Mouse (Mus musculus) c-Kit-negative CD71-positive TER-119-positive erythroid progenitor cells, embryonic 14.5 days (primary cell): ENCODE results near the gene Fbxo42.

Experiments
- DNase-seq: peaks from one replicate; pipeline ENCODE4 v3.0.0-alpha.2; 2013; ENCODE audit warnings: low read depth, low spot score

Gene Fbxo42

GRCm38 (mm10) chr4:141214337-141214851 lies 66.7 kb downstream of the Fbxo42 start:
- peak; percentile 42 for DNase-seq

DNA sequence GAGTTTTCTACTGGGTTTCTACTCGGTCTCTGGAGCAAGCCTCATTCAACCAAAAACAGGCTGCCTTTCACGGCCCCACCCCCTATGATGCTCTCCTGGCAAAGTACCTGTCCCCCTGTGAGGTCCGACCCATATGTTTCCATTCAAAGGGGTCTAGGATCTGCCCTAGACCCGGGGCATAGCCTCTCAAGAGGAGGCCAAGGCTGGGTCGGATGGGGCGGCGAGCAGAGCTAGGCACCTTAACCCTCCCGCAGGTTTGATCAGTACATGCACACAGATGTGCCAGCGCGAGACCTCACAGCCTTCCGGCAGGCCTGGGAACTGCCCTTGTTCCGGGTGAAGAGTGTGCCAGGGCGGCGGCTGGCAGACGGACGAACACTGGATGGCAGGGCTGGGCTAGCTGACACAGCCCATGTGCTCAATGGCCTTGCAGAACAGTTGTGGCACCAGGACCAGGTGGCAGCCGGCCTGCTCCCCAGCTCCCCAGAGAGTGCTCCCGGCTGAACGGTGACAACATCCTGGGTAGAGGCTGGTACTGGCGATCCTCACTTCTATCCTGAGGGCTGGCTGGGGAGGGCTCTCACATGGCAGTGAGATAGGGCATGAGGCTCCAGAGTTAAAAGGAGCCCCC lies 72.0 kb downstream of the Fbxo42 start:
- no peak for DNase-seq

- DNase-seq: no peak
Measured at GRCm38 (mm10) chr4:141221848-141222247, 74.1 kb downstream of the Fbxo42 start.

DNA sequence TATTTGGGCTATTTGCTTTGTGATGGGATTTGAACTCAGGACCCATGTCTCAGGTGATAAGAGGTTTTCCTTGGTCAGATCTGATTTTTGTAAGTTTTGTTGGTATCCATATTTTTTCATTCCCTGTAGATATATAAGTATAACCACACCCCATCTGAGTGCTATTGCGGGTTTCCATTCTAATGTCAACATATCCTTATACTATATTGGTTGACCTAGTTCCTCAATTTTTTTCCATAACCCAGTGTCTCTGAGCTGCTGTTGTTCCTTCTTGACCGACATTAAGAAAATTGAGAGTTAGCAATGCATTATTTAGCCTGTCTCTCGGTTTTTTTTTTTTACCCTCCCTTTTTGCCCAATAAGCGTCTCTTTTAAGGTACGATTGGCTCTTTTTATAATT lies 75.0 kb downstream of the Fbxo42 start:
- DNase-seq: no peak

DNA sequence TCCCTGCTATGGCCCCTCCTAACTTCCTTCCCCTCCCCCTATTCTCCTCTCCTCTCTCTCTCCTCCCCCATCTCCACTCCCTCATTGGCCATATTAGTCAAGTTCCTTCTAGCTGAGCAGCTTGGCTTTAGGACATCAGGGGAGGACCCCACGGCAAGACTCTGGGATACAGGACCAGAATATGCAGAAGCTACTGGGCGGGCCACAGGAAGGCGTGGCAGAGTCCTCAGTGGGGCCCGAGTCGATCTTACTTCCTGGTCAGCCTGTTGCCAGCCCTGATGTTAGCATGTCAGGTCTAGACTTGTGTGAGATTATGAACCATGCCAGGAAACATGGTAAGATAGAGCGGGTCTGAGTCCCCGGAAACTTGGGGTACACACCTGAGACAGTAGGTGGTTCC lies 81.0 kb downstream of the Fbxo42 start:
- DNase-seq: no peak

DNA sequence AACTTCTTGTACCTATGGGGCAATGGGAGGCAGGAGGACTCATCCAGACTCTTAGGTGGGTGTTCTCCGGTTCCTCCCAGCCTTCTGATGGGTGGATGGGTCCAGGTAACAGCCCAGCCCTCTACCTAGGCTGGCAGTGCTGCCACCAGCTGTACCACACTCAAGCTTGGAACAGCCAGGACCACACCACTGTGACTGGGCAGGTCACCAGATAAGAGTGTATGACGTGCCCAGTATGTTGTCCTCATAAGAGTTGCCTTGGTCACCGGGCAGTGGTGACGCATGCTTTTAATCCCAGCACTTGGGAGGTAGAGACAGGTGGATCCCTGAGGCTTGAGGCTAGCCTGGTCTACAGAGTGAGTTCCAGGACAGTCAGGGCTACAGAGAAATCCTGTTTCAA lies 85.5 kb downstream of the Fbxo42 start:
- DNase-seq: no peak

DNA sequence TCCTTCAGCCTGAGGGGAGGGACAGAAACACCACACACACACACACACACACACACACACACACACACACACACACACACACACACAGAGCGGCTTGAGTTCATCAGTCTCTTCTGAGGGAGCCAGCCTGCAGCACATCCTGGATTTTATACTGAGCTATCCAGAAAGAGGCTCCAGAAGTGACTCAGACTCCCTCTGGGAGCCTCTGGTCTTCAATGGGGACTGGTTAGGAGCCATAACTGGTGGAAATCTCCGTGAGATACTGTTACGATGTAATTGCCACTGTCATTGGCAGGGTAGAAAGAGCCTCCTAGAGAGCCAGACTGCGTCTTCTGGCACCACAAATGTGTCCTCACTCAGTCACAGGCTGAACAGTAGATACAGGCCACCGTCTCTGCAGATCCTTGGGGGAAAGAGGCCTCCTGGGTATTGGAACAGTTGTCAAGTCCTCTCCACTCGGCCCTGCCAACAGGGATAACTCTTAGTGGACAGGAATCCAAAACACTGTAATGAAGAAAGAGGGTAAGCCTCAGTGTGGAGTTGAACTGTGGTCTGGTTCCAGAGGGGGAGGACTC lies 87.9 kb downstream of the Fbxo42 start:
- no peak for DNase-seq

DNA sequence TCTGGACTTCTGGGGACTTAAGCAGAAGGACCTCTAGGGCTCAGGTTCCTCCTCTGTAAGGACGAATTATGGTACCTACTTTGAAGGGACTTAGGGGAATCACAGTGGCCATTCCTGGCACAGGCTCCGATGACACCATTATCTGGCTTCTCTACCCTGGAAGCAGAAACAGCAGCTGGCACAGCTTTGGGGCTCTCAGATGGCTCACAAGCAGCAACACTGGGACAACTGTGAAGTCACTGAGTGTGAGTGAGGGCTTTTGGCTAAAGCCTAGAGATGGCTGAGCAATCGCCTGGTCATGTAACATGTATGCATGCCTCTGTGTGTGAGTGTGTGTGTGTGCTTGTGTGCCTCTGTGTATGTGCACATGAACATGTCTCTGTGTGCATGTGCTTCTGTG lies 89.1 kb downstream of the Fbxo42 start:
- no peak for DNase-seq

GRCm38 (mm10) chr4:141238492-141239387 lies 91.0 kb downstream of the Fbxo42 start:
- DNase-seq: no peak

DNA sequence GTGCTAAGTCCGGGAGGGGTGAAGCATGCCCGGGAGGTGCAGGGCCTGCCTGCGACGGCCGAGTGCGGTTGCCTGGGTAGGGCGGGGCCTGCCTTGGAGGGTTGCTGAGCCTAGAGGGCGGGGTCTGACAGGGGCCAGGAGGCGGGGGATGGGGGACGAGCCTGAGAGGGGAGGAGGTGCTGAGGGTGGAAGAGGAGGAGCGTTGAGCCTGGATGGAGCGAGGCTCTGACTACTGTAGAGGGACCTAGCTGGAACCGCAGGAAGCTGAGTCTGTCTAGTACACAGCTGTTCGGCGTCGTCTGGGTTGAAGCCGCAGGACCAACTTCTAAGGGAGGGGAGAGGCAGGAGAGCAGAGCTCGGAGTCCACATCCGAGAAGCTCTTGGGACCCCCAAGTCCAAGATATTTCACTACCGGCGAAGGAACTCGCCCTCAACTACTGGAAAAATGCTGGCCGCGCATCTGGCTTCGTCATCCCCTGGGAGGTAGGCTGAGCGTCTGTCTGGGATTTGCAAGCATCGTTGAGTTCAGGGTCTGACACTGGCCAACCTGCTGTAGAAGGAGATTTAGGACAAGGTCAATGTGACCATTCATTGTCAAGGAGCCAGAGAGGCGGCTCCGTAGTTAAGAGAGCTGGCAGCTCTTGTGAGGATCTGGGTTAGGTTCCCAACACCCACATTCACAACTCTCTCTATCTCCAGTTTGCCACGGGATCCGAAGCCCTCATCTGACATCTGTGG lies 91.8 kb downstream of the Fbxo42 start, which contains the start of gene Arhgef19:
Gene Arhgef19 (plus strand): TSS at position 112 of the 738 bp plus-strand sequence.
- DNase-seq: no peak

GRCm38 (mm10) chr4:141240617-141241016 lies 92.9 kb downstream of the Fbxo42 start:
- DNase-seq: no peak

DNA sequence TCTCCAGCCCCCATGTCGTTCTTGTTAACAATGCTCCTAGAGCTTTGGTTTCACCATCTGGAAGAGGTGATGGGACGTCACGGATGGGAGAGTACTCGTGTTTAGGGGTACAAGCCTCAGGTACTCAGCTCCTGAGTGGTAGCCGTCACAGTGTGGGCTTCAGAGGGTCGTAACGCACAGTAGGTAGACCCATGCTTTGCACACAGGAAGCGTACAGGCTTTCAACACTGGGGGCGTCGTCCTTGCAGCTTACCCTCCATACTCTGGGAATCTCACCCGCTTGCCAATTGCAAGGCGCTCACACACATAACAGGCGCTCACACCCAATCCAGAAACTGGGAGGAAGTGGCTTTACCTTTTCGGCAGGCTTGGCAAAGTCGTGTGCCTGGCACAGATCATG lies 94.1 kb downstream of the Fbxo42 start:
- DNase-seq: no peak

DNA sequence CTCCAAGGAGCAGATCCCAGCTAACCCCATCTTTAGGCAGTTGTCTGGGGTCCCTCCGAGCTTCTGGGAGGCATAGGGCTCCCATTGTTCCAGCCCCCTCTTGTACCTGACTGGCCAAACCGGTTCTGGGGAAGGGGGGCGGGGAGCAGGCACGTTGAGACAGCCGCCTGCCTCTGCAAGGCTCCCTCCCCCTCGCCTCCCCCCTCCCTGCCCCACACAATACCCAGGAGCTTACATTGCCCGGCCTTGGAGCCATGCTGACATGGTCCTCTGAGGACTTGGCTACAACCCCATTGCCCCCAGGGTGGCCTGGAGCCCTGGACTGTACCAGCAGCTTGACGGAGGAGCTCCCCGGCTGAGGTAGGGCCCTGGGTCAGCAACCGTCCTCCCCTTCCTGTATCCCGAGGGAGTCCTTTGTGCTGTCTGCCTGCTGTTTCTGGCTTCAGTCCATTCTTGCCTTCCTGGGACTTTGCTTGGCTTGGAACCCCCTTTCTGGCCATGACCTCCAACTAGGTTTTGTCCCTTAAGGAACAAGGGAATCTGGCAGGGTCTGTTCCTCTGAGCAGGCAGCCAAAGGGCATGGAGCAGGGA lies 95.0 kb downstream of the Fbxo42 start:
- DNase-seq: no peak

DNA sequence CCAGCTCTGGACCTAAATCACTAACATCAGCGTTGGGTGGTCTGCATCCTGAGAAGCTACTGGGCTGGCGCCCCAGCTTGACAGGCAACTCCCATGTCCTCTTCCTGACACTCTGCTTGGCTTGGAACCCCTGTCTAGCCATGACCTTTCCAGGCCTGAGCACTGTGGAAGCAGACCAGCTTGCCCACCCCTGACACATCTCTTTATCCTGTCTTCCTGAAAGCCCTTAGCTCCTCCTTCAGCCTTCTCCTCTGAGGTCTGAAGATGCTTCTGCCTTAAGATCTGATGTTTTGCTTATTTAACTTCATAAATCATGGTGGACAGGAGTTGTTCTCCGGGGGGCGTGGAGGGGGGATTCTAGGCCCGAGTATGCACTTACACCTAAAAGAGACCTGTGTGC lies 95.9 kb downstream of the Fbxo42 start:
- DNase-seq: no peak

DNA sequence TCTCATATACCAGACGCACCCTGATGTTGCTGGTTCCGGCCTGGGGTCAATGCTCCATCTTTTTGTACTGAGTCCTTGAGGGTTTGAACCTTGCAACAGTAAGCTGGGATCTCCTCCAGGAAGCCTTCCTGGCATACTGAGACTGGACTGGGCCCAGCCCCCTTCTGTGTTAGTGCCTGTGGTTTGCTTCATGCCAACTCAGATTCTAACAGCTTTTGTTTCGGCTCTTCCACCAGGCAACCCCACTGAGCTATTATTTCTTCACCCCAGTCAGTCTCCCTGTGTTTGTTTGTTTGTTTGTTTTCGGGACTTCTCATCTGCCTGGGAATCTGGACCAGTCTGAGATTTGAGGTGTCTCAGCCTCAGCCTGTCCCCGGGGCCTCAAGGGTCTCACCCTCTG lies 96.7 kb downstream of the Fbxo42 start:
- no peak for DNase-seq

DNA sequence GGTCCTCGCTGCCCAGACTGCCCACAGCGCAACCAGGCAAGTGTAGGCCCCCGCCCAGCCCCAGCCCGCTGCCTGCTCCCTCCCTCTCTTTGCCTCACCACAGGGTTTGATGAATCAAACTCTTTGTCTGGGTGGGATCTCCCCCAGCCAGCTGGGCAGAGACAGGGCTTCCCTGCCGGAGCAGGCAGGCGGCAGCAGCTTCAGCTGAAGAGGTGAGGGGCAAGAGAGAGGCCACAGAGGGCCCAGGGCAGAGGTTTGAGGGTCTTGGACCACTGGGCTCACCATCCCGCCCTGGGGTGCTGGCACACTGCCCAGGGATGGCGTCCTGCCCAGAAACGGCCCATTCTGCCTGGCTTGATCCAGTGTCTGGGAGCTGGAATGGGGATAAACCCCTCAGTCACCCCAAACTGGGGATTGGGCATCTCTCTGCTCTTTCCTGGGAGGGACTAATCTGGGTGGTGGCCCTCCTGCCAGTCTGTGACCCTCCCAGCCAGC lies 97.3 kb downstream of the Fbxo42 start:
- no peak for DNase-seq

DNA sequence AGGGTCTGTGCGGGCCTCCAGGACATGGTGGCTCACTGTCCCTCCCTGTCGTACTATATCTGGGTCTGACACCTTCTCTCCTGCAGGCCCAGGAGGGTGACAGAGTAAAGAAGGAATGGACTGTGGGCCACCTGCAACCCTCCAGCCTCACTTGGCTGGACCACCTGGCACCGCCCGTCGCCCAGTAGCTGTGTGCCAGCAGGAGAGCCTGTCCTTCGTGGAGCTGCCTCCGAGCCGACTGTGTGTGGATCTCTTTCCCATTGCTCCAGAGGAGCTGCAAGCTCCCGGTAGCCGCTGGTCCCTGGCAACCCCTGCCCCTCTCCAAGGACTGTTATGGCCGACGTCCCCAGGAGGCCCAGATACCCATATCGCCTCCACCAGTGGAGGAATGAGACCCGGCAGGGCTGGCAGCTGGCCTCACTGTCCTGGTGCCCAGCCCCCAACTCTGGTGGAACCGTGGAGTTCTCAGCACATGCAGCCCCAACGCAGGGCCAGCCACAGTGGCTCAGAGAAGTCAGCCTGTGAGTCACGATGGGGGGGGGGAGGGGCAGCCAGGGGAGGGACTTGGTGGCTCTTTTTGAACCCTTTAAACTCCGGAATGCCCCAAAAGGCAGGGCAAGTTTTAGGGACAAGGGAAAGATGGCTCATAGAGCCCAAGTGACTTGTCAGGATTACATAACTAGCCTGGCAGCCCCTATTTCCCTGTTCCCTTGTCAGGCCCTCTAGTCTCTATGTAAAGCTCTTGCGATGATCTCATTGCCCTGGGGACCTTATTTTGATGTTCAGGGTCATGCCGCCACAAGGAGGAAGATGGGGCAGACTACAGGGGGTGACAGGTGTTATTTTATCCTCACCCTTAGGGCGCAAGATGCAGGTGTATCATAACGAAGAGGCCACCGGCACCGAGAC lies 98.6 kb downstream of the Fbxo42 start:
- no peak for DNase-seq

DNA sequence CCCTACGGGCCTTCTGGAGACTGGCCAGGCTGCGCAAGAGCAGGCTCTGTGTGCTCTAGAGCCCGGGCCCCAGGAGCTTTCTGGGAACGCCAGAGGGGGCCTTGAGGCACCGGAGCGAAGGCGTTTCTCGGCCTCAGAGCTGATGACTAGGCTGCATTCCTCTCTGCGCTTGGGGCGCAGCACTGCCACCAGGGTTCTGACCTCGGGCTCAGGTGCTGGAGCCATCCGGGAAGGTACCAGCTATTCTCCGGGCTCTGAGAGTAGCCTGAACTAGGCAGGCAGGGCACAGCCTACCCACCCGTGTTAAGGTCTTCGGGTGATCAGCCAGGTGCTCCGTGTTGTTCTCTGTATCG lies 99.3 kb downstream of the Fbxo42 start:
- no peak for DNase-seq

DNA sequence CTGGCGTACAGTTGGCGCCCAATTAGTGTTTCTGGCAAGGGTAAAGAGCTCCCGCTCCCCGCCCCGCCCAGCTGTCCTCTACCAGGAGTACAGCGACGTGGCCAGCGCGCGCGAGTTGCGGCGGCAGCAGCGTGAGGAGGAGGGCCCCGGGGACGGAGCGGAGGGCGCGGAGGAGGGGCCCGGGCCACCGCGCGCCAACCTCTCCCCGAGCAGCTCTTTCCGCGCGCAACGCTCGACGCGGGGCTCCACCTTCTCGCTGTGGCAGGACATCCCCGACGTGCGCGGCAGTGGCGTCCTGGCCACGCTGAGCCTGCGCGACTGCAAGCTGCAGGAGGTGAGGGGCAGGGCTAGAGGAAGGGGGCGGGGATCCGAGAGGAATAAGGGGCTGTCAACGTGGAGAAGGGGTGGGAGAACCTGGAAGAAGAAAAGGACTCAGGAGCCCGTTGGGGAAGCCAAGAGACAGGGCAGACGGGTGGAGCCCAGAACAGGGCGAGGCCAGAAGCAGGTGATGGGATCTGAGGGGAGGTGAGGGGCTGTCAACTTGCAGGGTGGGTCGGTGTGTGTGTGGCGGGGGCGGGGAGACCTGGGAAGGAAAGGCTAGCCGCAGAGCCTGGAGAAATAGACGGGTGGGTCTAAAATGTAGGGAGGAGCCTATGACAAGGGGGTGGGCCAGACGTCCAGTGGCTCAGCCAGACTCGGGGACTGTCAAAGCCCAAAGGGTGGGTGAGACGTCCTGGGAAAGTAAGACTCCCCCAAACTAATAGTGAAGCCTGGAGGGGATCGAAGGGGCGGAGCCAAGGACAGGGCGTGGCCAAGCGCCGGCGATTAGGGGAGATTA lies 100.3 kb downstream of the Fbxo42 start:
- DNase-seq: no peak
